Mouse (Mus musculus) G1E (cell line): ENCODE results near the gene Amz1. TPM values are rescaled to one million over a fixed set of nuclear protein-coding genes. Genes with fewer than 3 reads are reported as not detected.

Experiments used
- ATAC-seq: 2 replicates; pipeline ENCODE4 v1.8.0; 2016; ENCODE audit warnings: mild to moderate bottlenecking; ENCODE audit not compliant: insufficient number of reproducible peaks, poor library complexity, low FRiP score, severe bottlenecking; ENCODE audit errors: extremely low read depth
- DNase-seq: peaks from one replicate; pipeline ENCODE4 v3.0.0; 2012; ENCODE audit warnings: low spot score
- H3K27me3 ChIP-seq: 2 replicates; pipeline ENCODE4 v1.6.1; 2012; ENCODE audit warnings: mild to moderate bottlenecking, low read length, inconsistent platforms; ENCODE audit not compliant: insufficient read depth
- H3K36me3 ChIP-seq: replicated peaks from 2 replicates; pipeline ENCODE3; 2012; ENCODE audit warnings: mild to moderate bottlenecking, inconsistent platforms
- H3K4me1 ChIP-seq: 2 replicates; pipeline ENCODE4 v1.6.1; 2012; ENCODE audit warnings: low read depth, low read length, inconsistent platforms, mixed read lengths; ENCODE audit not compliant: insufficient read depth
- H3K4me3 ChIP-seq: 2 replicates; pipeline ENCODE4 v1.5.1; 2012; ENCODE audit warnings: low read depth, mild to moderate bottlenecking, inconsistent platforms, low read length, moderate library complexity, mixed read lengths
- H3K9me3 ChIP-seq: replicated peaks from 2 replicates; pipeline ENCODE4 v1.6.1; 2012; ENCODE audit warnings: inconsistent platforms
- CTCF ChIP-seq: IDR thresholded peaks from 2 replicates; pipeline ENCODE4 v1.5.1; 2012; ENCODE audit warnings: low read depth, low read length, inconsistent platforms, mixed read lengths
- GATA1 ChIP-seq: IDR thresholded peaks from 2 replicates; pipeline ENCODE4 v1.6.1; 2012; ENCODE audit warnings: borderline replicate concordance, low read length, inconsistent platforms, mixed read lengths
- GATA2 ChIP-seq: IDR thresholded peaks from 2 replicates; pipeline ENCODE4 v1.6.1; 2012; ENCODE audit warnings: low read depth, low read length, inconsistent platforms, borderline replicate concordance
- POLR2AphosphoS5 ChIP-seq: IDR thresholded peaks from 2 replicates; pipeline ENCODE4 v1.6.1; 2012; ENCODE audit warnings: low read depth, low read length, inconsistent platforms; ENCODE audit not compliant: insufficient replicate concordance
- TAL1 ChIP-seq: conservative IDR thresholded peaks from 2 replicates; pipeline ENCODE4 v1.6.1; 2012; ENCODE audit warnings: low read depth, low read length, inconsistent platforms, mixed read lengths
- polyA plus RNA-seq: library from polyadenylated mRNA; stranded (reverse); fragments of >175 nt; gene quantifications from 2 replicates; pipeline ENCODE4 v1.2.3, GENCODE M21; 2012
- total RNA-seq, 2 experiments: library from RNA; stranded (forward) in 1 of 2; stranded (reverse) in 1 of 2; fragments of 200-1000 nt in 1 of 2; fragments of >200 nt in 1 of 2; fragmentation: Nextera tagmentation in 1 of 2; gene quantifications; 2 replicates each; pipeline ENCODE4 v1.2.3; 2014 to 2017

The Amz1 gene
- total and polyA plus RNA-seq, 3 experiments = 0.37 to 1.4 TPM; not detected in 1

- no peak for ATAC-seq
- Histone ChIP-seq H3K4me1 (peaks cover 8% of the 10 kb centered on the region; the same call in 1 of the 2 replicates), H3K27me3 (peaks cover 22% of the 10 kb centered on the region; the same call in 1 of the 2 replicates), H3K36me3 (no peaks in the 10 kb centered on the region), H3K9me3 (no peaks in the 10 kb centered on the region), H3K4me3 (no peak overlapping the region)
- no peak for DNase-seq
- no peak for TF ChIP-seq GATA1
- no peak for TF ChIP-seq TAL1
- TF ChIP-seq CTCF = no peak
- TF ChIP-seq GATA2 = no peak
- TF ChIP-seq POLR2AphosphoS5 = no peak
These were observed 19.8 kb downstream of the Amz1 start for GRCm38 (mm10) chr5:140743706-140744131.

DNA sequence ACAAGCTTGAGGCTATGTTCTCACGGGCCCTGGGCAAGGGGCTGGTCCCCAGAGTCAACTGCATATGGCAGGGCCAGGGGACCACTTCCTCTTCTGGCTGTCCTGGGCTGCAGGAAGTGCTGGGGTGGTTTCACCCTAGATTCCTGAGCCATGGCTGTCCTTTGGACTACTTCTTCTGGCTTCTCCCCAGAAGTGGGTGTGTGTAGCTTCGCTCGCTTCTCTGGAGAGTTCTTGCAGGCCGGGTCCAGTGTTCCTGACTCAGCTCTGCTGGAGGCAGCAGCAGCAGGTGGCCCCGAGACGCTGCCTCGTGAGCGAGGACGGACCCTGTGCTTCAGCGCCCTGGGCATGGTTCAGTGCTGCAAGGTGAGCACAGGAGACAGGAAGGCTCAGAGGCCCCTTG, 24.5 kb downstream of the Amz1 start:
- Histone ChIP-seq H3K4me3 (no peak overlapping the region; the same call in 1 of the 2 replicates), H3K36me3 (no peaks in the 10 kb centered on the region), H3K4me1 (peaks cover 24% of the 10 kb centered on the region), H3K27me3 (peaks cover 11% of the 10 kb centered on the region; the same call in 1 of the 2 replicates), H3K9me3 (peaks cover 11% of the 10 kb centered on the region)
- DNase-seq (no peak), ATAC-seq (no peak)
- no peak for TF ChIP-seq TAL1
- no peak for TF ChIP-seq POLR2AphosphoS5
- TF ChIP-seq GATA1 = no peak
- TF ChIP-seq CTCF = no peak
- TF ChIP-seq GATA2 = no peak

DNA sequence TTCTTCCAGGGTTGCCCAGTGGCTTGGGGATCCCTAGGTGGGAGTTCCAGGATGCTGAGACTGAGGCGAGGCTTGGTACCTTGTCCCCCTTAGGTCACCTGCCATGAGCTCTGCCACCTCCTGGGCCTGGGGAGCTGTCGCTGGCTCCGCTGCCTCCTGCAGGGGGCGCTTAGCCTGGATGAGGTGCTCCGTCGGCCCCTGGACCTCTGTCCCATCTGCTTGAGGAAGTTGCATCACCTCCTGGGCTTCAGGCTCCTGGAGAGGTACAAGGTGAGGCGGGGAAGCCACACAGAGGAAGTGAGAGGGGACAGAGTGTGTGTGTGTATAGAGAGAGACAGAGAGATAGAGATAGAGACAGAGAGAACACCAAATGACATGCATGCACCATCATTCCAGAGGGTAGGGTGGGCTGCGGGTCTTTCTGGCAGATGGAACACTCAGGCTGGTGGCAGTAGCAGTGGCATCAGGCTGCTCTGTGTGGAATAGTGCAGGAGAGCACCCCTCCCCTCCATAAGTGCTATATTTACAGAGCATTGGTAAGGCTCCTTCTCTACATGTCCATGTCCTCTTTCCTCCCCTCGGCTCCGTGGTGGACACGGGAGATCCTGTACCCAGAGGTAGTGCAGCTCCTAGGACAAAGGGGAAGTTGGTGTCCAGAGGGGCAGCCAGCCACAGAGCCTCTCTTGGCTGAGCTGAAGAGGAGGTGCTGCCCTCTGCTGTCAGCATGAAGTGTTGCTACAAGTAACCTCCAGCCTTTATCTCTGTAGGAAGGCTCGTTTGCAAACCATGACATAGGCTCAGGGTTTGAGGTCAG, 25.3 kb downstream of the Amz1 start:
- DNase-seq = peak; percentile 87

DNA sequence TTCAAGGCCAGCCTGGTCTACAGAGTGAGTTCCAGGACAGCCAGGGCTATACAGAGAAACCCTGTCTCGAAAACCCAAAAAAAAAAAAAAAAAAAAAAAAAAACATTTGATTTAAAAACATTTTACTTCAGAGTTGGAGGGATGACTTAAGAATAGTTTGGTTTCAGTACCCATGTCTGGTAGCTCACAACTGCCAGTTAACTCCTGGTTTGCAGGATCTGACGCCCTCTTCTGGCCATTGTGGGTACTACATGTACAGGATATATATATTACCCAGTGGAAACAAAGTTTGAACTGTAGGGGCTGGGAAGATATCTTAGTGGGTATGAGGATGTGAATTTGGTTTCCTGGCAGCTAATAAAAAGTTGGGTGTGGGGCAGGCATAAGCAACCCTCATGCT, 27.0 kb downstream of the Amz1 start:
- ATAC-seq (no peak), DNase-seq (no peak)
- TF ChIP-seq CTCF (peak; percentile 53), GATA1 (no peak)
- Histone ChIP-seq H3K27me3 (peaks cover 4% of the 10 kb centered on the region; the same call in 1 of the 2 replicates), H3K36me3 (peaks cover 3% of the 10 kb centered on the region), H3K4me3 (no peak overlapping the region), H3K9me3 (peaks cover 11% of the 10 kb centered on the region), H3K4me1 (peaks cover 25% of the 10 kb centered on the region)

More for the DNA sequence above, 25.3 kb downstream of the Amz1 start:
- Histone ChIP-seq H3K4me3 (peak overlapping the region; percentile 69), H3K4me1 (peaks cover 24% of the 10 kb centered on the region), H3K9me3 (peaks cover 11% of the 10 kb centered on the region), H3K27me3 (peaks cover 4% of the 10 kb centered on the region; the same call in 1 of the 2 replicates), H3K36me3 (no peaks in the 10 kb centered on the region)
- TF ChIP-seq GATA1 (no peak), TAL1 (no peak), CTCF (peak; percentile 67; the same call in 1 of the 2 replicates)
- peak; percentile 86 for ATAC-seq

DNA sequence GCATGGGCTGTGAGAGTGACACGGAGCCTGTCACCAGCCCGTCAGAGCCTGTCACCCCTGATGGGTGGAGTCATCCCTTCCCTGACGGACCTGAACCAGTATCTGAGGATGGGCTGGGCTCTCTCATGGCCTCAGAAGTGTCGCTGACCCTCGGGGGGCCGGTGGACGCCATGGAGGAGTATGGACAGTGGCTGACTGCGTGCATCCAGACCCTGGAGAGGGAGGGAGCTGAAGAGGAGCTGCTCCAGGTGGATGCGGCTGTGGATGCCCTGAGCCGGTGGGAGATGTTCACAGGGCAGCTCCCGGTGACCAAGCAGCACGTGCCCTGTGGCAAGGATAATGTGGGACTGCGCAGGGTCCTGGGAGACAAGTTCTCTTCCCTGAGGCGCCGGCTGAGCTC, 28.1 kb downstream of the Amz1 start:
- no peak for ATAC-seq
- H3K4me1 ChIP-seq = peaks cover 26% of the 10 kb centered on the region
- peaks cover 11% of the 10 kb centered on the region for H3K9me3 ChIP-seq
- TF ChIP-seq TAL1 (no peak), CTCF (no peak), POLR2AphosphoS5 (no peak), GATA1 (no peak), GATA2 (no peak)
- H3K27me3 ChIP-seq = no peaks in the 10 kb centered on the region; the same call in 1 of the 2 replicates
- DNase-seq = no peak
- no peak overlapping the region for H3K4me3 ChIP-seq
- H3K36me3 ChIP-seq = peaks cover 6% of the 10 kb centered on the region

DNA sequence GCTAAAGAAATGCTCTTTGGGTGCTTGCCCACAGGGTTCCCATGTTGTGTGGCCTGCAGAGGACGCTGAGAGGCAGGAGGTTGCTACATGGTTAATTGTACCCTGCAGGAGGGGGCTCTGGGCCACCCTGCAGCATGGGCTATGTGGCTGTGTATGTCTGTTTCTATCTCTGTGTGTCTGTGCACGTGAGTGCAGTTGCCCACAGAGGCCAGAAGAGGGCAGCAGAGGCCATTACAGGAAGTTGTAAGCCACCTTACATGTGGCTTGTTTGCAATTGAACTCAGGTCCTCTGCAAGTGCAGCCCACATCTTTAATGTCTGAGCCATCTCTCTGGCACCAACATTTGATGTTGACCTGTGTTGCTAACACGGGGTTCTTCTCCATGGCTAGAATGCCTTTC, 28.7 kb downstream of the Amz1 start:
- Histone ChIP-seq H3K27me3 (no peaks in the 10 kb centered on the region; the same call in 1 of the 2 replicates), H3K4me1 (peaks cover 26% of the 10 kb centered on the region), H3K4me3 (no peak overlapping the region), H3K9me3 (peaks cover 11% of the 10 kb centered on the region), H3K36me3 (peaks cover 11% of the 10 kb centered on the region)
- ATAC-seq (no peak), DNase-seq (no peak)
- TF ChIP-seq GATA2 = no peak
- no peak for TF ChIP-seq GATA1
- no peak for TF ChIP-seq TAL1
- no peak for TF ChIP-seq POLR2AphosphoS5
- TF ChIP-seq CTCF = no peak; the same call in 1 of the 2 replicates
